Mouse (Mus musculus) midbrain, embryonic 14.5 days (tissue): ENCODE measurements around the gene Cep85l. TPM values are rescaled to one million over a fixed set of nuclear protein-coding genes. Genes with fewer than 3 reads are reported as not detected.

Experiments used
- ATAC-seq: fragments of 200-750 bp; cut with Nextera tagmentation; 2 replicates; pipeline ENCODE4 v1.8.0; 2017; ENCODE audit warnings: moderate number of reproducible peaks, moderate library complexity; ENCODE audit not compliant: low FRiP score, low TSS enrichment
- DNase-seq: peaks from one replicate; pipeline ENCODE4 v3.0.0-alpha.2; 2015
- H3K27ac ChIP-seq: fragments of 300-500 bp; sonication (generic); replicated peaks from 2 replicates; pipeline ENCODE4 v1.5.1; 2014; ENCODE audit warnings: mild to moderate bottlenecking, low read depth, low read length, moderate library complexity
- H3K27me3 ChIP-seq: fragments of 300-500 bp; sonication (generic); 2 replicates; pipeline ENCODE4 v1.6.1; 2014; ENCODE audit warnings: low read length, control low read depth, mixed read lengths; ENCODE audit not compliant: control insufficient read depth, insufficient read depth
- H3K36me3 ChIP-seq: fragments of 300-500 bp; sonication (generic); 2 replicates; pipeline ENCODE4 v1.6.1; 2014; ENCODE audit warnings: low read length, control low read depth; ENCODE audit not compliant: control insufficient read depth, insufficient read depth
- H3K4me1 ChIP-seq: fragments of 300-500 bp; sonication (generic); 2 replicates; pipeline ENCODE4 v1.6.1; 2014; ENCODE audit warnings: mild to moderate bottlenecking, antibody characterized with exemption, low read length, control low read depth; ENCODE audit not compliant: control insufficient read depth, insufficient read depth
- H3K4me2 ChIP-seq: fragments of 300-500 bp; sonication (generic); 2 replicates; pipeline ENCODE4 v1.6.1; 2014; ENCODE audit warnings: mild to moderate bottlenecking, low read length, moderate library complexity
- H3K4me3 ChIP-seq: fragments of 300-500 bp; sonication (generic); replicated peaks from 2 replicates; pipeline ENCODE4 v1.5.1; 2014; ENCODE audit warnings: low read depth, low read length
- H3K9ac ChIP-seq: fragments of 300-500 bp; sonication (generic); replicated peaks from 2 replicates; pipeline ENCODE4 v1.6.1; 2014; ENCODE audit warnings: mild to moderate bottlenecking, low read length, moderate library complexity
- H3K9me3 ChIP-seq: fragments of 300-500 bp; sonication (generic); 2 replicates; pipeline ENCODE4 v1.6.1; 2016; ENCODE audit warnings: low read length, control low read depth, mixed read lengths; ENCODE audit not compliant: control insufficient read depth
- WGBS: fragments of 180-500 bp; shearing (Covaris S2); extraction: QIAGEN DNeasy Blood & Tissue Kit; methylation state at CpG from one replicate; pipeline ENCODE4 v1.1.7; 2014; 5-methylcytosine and 5-hydroxymethylcytosine counted together
- polyA plus RNA-seq: library from polyadenylated mRNA; unstranded; fragments of >200 nt; fragmentation: Nextera tagmentation; extraction: Ambion mirVana; gene quantifications from 2 replicates; pipeline ENCODE4 v1.2.1, GENCODE M21; 2014

Cep85l gene
- polyA plus RNA-seq, 1 experiment from 2014 or later, result 8.3 TPM

- Histone ChIP-seq H3K9me3 (no peaks in the 10 kb centered on the region), H3K4me2 (no peak overlapping the region), H3K9ac (no peak overlapping the region), H3K27ac (no peak overlapping the region), H3K36me3 (no peaks in the 10 kb centered on the region), H3K27me3 (no peaks in the 10 kb centered on the region), H3K4me3 (no peak overlapping the region), H3K4me1 (peaks cover 4% of the 10 kb centered on the region)
- no peak for DNase-seq
- WGBS, result 51% methylated on average over 3 of the region's 3 CpGs
- no peak; the same call in 1 of the 2 replicates for ATAC-seq
These were observed 19.3 kb upstream of the Cep85l start for GRCm38 (mm10) chr10:53399053-53399452.

- peak overlapping the region; percentile 37 for H3K4me2 ChIP-seq
- 3% methylated on average over 9 of the region's 9 CpGs for WGBS
- peaks cover 4% of the 10 kb centered on the region for H3K4me1 ChIP-seq
- H3K4me3 ChIP-seq, result no peak overlapping the region
- ATAC-seq (peak; percentile 49; the same call in 1 of the 2 replicates), DNase-seq (peak; percentile 40)
- no peaks in the 10 kb centered on the region for H3K27me3 ChIP-seq
- no peaks in the 10 kb centered on the region for H3K9me3 ChIP-seq
- no peaks in the 10 kb centered on the region for H3K36me3 ChIP-seq
- H3K9ac ChIP-seq, result no peak overlapping the region
- H3K27ac ChIP-seq, result no peak overlapping the region
These were observed 18.8 kb upstream of the Cep85l start for GRCm38 (mm10) chr10:53398540-53398902.

- Histone ChIP-seq H3K9me3 (no peaks in the 10 kb centered on the region), H3K9ac (no peak overlapping the region), H3K27ac (no peak overlapping the region), H3K36me3 (no peaks in the 10 kb centered on the region), H3K4me1 (peaks cover 4% of the 10 kb centered on the region), H3K4me3 (no peak overlapping the region), H3K4me2 (peak overlapping the region; percentile 37), H3K27me3 (no peaks in the 10 kb centered on the region)
- ATAC-seq (peak; percentile 10; the same call in 1 of the 2 replicates), DNase-seq (no peak)
- 49% methylated on average over 10 of the region's 10 CpGs for WGBS
These were observed 18.2 kb upstream of the Cep85l start for GRCm38 (mm10) chr10:53397846-53398539.

GRCm38 (mm10) chr10:53394923-53395629, 15.3 kb upstream of the Cep85l start:
- H3K4me3 ChIP-seq, result no peak overlapping the region
- H3K9ac ChIP-seq, result no peak overlapping the region
- 84% methylated on average over 9 of the region's 9 CpGs for WGBS
- no peak overlapping the region for H3K4me2 ChIP-seq
- no peaks in the 10 kb centered on the region for H3K9me3 ChIP-seq
- H3K36me3 ChIP-seq, result no peaks in the 10 kb centered on the region
- peaks cover 4% of the 10 kb centered on the region for H3K4me1 ChIP-seq
- no peak for ATAC-seq
- DNase-seq, result no peak
- no peak overlapping the region for H3K27ac ChIP-seq
- no peaks in the 10 kb centered on the region for H3K27me3 ChIP-seq

GRCm38 (mm10) chr10:53388227-53388920, 8.6 kb upstream of the Cep85l start:
- H3K4me1 ChIP-seq, result no peaks in the 10 kb centered on the region
- H3K27me3 ChIP-seq, result no peaks in the 10 kb centered on the region
- DNase-seq, result no peak
- H3K4me2 ChIP-seq, result no peak overlapping the region
- H3K9me3 ChIP-seq, result no peaks in the 10 kb centered on the region
- H3K36me3 ChIP-seq, result no peaks in the 10 kb centered on the region
- no peak overlapping the region for H3K9ac ChIP-seq
- WGBS, result 77% methylated on average over 6 of the region's 6 CpGs
- H3K27ac ChIP-seq, result no peak overlapping the region
- H3K4me3 ChIP-seq, result no peak overlapping the region
- no peak for ATAC-seq

- no peaks in the 10 kb centered on the region for H3K27me3 ChIP-seq
- H3K36me3 ChIP-seq, result no peaks in the 10 kb centered on the region
- H3K4me2 ChIP-seq, result no peak overlapping the region
- no peak overlapping the region for H3K27ac ChIP-seq
- DNase-seq (no peak), ATAC-seq (no peak)
- no peak overlapping the region for H3K9ac ChIP-seq
- 73% methylated on average over 5 of the region's 5 CpGs for WGBS
- H3K9me3 ChIP-seq, result no peaks in the 10 kb centered on the region
- peaks cover 2% of the 10 kb centered on the region; the same call in 1 of the 2 replicates for H3K4me1 ChIP-seq
- H3K4me3 ChIP-seq, result no peak overlapping the region
These were observed 5.7 kb upstream of the Cep85l start for GRCm38 (mm10) chr10:53385438-53385837.

GRCm38 (mm10) chr10:53384896-53385295, 5.1 kb upstream of the Cep85l start:
- H3K9ac ChIP-seq, result no peak overlapping the region
- WGBS, result 95% methylated on average over 1 of the region's 1 CpGs
- H3K4me1 ChIP-seq, result peaks cover 5% of the 10 kb centered on the region; the same call in 1 of the 2 replicates
- no peaks in the 10 kb centered on the region for H3K9me3 ChIP-seq
- H3K27ac ChIP-seq, result no peak overlapping the region
- no peaks in the 10 kb centered on the region for H3K27me3 ChIP-seq
- H3K4me2 ChIP-seq, result no peak overlapping the region
- ATAC-seq, result no peak
- H3K36me3 ChIP-seq, result no peaks in the 10 kb centered on the region
- H3K4me3 ChIP-seq, result no peak overlapping the region
- DNase-seq, result no peak

- H3K4me3 ChIP-seq, result no peak overlapping the region
- H3K27ac ChIP-seq, result no peak overlapping the region
- no peaks in the 10 kb centered on the region for H3K27me3 ChIP-seq
- 70% methylated on average over 7 of the region's 7 CpGs for WGBS
- DNase-seq (no peak), ATAC-seq (no peak)
- H3K4me2 ChIP-seq, result no peak overlapping the region
- H3K4me1 ChIP-seq, result peaks cover 14% of the 10 kb centered on the region
- H3K9me3 ChIP-seq, result no peaks in the 10 kb centered on the region
- no peak overlapping the region for H3K9ac ChIP-seq
- H3K36me3 ChIP-seq, result no peaks in the 10 kb centered on the region
These were observed 3.1 kb upstream of the Cep85l start for GRCm38 (mm10) chr10:53382696-53383365.
